Comparison of ENCODE assay signal across 10 mouse cellular contexts in genomic region chr7:48876526-48876925, GRCm38 (mm10). TPM values are rescaled to one million over a fixed set of nuclear protein-coding genes. Genes with fewer than 3 reads are reported as not detected.
DNase-seq lines count a peak whose midpoint lies in the region; ATAC-seq and TF ChIP-seq lines count a peak whose summit lies in the region.
"Had no signal": no experiment of that assay in that cellular context is flagged by ENCODE, and none has a peak within 500 bp of the region (broad histone marks: within the 10 kb centered on the region; RNA-seq: fewer than 3 reads in every experiment).

No protein-coding gene starts in this region.

- no peak for TF ChIP-seq POLR2A in testis, adult 2 months (IDR thresholded peaks at IDR 0.05; ENCODE audit: control insufficient read depth, low read depth, low read length)

- ATAC-seq in forebrain, postnatal 0 days = no peak
- no peak for ATAC-seq in forebrain, embryonic 12.5 days (ENCODE audit: low FRiP score)
- ATAC-seq in intestine, postnatal 0 days = no peak
- ATAC-seq in liver, postnatal 0 days = no peak

- no peaks in the 10 kb centered on the region for H3K36me3 ChIP-seq in forebrain, postnatal 0 days (ENCODE audit: insufficient read depth)
- H3K36me3 ChIP-seq in forebrain, embryonic 12.5 days (replicated peaks) = peaks cover 67% of the 10 kb centered on the region
- no peaks in the 10 kb centered on the region; the same call in 1 of the 2 replicates for H3K36me3 ChIP-seq in testis, adult 2 months (ENCODE audit: control insufficient read depth, insufficient read depth, low read length)
- peaks cover 45% of the 10 kb centered on the region for H3K36me3 ChIP-seq in intestine, postnatal 0 days (ENCODE audit: control insufficient read depth, insufficient read depth)
- H3K36me3 ChIP-seq in liver, postnatal 0 days (replicated peaks; ENCODE audit: insufficient read depth, low read length) = peaks cover 68% of the 10 kb centered on the region
- H3K36me3 ChIP-seq in splenic B cell, adult 2 months (ENCODE audit: control insufficient read depth, insufficient read depth, low read length, poor library complexity, severe bottlenecking) = no peaks in the 10 kb centered on the region

- H3K27me3 ChIP-seq in forebrain, postnatal 0 days (ENCODE audit: insufficient read depth, low read length) = no peaks in the 10 kb centered on the region; the same call in 1 of the 2 replicates
- no peaks in the 10 kb centered on the region for H3K27me3 ChIP-seq in forebrain, embryonic 12.5 days
- no peaks in the 10 kb centered on the region for H3K27me3 ChIP-seq in testis, adult 2 months (ENCODE audit: control insufficient read depth, insufficient read depth, low read length)
- H3K27me3 ChIP-seq in intestine, postnatal 0 days (replicated peaks; ENCODE audit: control insufficient read depth, insufficient read depth, low read length) = no peaks in the 10 kb centered on the region
- H3K27me3 ChIP-seq in liver, postnatal 0 days (ENCODE audit: insufficient read depth, low read length) = no peaks in the 10 kb centered on the region
- no peaks in the 10 kb centered on the region for H3K27me3 ChIP-seq in splenic B cell, adult 2 months (ENCODE audit: control insufficient read depth, insufficient read depth, low read length, poor library complexity, severe bottlenecking)
- H3K27me3 ChIP-seq: stomach, embryonic 15.5 days had no signal

- no peak for TF ChIP-seq EP300 in liver, postnatal 0 days (IDR thresholded peaks at IDR 0.05; ENCODE audit: low read depth)

- H3K27ac ChIP-seq in forebrain, postnatal 0 days (ENCODE audit: low read depth, low read length) = no peak overlapping the region
- H3K27ac ChIP-seq in forebrain, embryonic 12.5 days = no peak overlapping the region
- H3K27ac ChIP-seq in testis, adult 2 months (ENCODE audit: control insufficient read depth, insufficient read depth, low read depth, low read length) = no peak overlapping the region
- 0 out of 2 replicates have a peak overlapping the region, but pooled peaks have one; percentile 47 for H3K27ac ChIP-seq in intestine, postnatal 0 days (ENCODE audit: low read depth, low read length)
- no peak overlapping the region for H3K27ac ChIP-seq in liver, postnatal 0 days (ENCODE audit: low read depth)
- H3K27ac ChIP-seq: stomach, embryonic 15.5 days had no signal

- WGBS in forebrain, postnatal 0 days = 70% methylated on average over 4 of the region's 4 CpGs
- 76% methylated on average over 4 of the region's 4 CpGs for WGBS in forebrain, embryonic 12.5 days
- WGBS in intestine, postnatal 0 days = 56% methylated on average over 4 of the region's 4 CpGs
- 72% methylated on average over 4 of the region's 4 CpGs for WGBS in liver, postnatal 0 days (ENCODE audit: insufficient replicate concordance)

- H3K4me3 ChIP-seq in forebrain, postnatal 0 days (ENCODE audit: low read depth, low read length) = no peak overlapping the region
- no peak overlapping the region for H3K4me3 ChIP-seq in forebrain, embryonic 12.5 days (replicated peaks)
- H3K4me3 ChIP-seq in testis, adult 2 months (ENCODE audit: control insufficient read depth, low read depth, low read length) = no peak overlapping the region
- no peak overlapping the region for H3K4me3 ChIP-seq in intestine, postnatal 0 days (ENCODE audit: low read depth, low read length)
- H3K4me3 ChIP-seq in liver, postnatal 0 days (ENCODE audit: low read depth, low read length) = no peak overlapping the region
- H3K4me3 ChIP-seq: stomach, embryonic 15.5 days had no signal

- no peak overlapping the region for H3K9ac ChIP-seq in forebrain, postnatal 0 days
- H3K9ac ChIP-seq in forebrain, embryonic 12.5 days = no peak overlapping the region
- H3K9ac ChIP-seq in intestine, postnatal 0 days (ENCODE audit: low read depth, low read length) = no peak overlapping the region
- no peak overlapping the region for H3K9ac ChIP-seq in liver, postnatal 0 days (replicated peaks)
- H3K9ac ChIP-seq: stomach, embryonic 15.5 days had no signal

- no peaks in the 10 kb centered on the region for H3K4me1 ChIP-seq in forebrain, postnatal 0 days (ENCODE audit: insufficient read depth)
- H3K4me1 ChIP-seq in forebrain, embryonic 12.5 days = peaks cover 11% of the 10 kb centered on the region
- H3K4me1 ChIP-seq in testis, adult 2 months (ENCODE audit: control insufficient read depth, insufficient read depth, low read length) = peaks cover 5% of the 10 kb centered on the region
- H3K4me1 ChIP-seq in intestine, postnatal 0 days (replicated peaks; ENCODE audit: control insufficient read depth, insufficient read depth, low read length) = peaks cover 11% of the 10 kb centered on the region
- H3K4me1 ChIP-seq in liver, postnatal 0 days (ENCODE audit: insufficient read depth) = peaks cover 11% of the 10 kb centered on the region

- TF ChIP-seq CTCF in forebrain, postnatal 0 days (IDR thresholded peaks at IDR 0.05; ENCODE audit: low read depth) = peak; percentile 80
- 0 out of 2 replicates have a peak, but pooled peaks have one; percentile 12 for TF ChIP-seq CTCF in testis, adult 2 months (IDR thresholded peaks at IDR 0.05; ENCODE audit: control insufficient read depth, insufficient read depth, insufficient replicate concordance, low read depth, low read length)
- TF ChIP-seq CTCF in intestine, postnatal 0 days (IDR thresholded peaks at IDR 0.05; ENCODE audit: low read depth) = peak; percentile 79
- TF ChIP-seq CTCF in liver, postnatal 0 days (IDR thresholded peaks at IDR 0.05; ENCODE audit: low read depth) = peak; percentile 86

- H3K9me3 ChIP-seq in forebrain, postnatal 0 days (ENCODE audit: low read length) = no peaks in the 10 kb centered on the region
- H3K9me3 ChIP-seq in forebrain, embryonic 12.5 days = no peaks in the 10 kb centered on the region
- H3K9me3 ChIP-seq in intestine, postnatal 0 days (ENCODE audit: control insufficient read depth) = no peaks in the 10 kb centered on the region
- no peaks in the 10 kb centered on the region for H3K9me3 ChIP-seq in liver, postnatal 0 days (ENCODE audit: low read length)
- H3K9me3 ChIP-seq: stomach, embryonic 15.5 days had no signal

- no peak overlapping the region for H3K4me2 ChIP-seq in forebrain, postnatal 0 days (ENCODE audit: low read depth)
- H3K4me2 ChIP-seq in forebrain, embryonic 12.5 days = no peak overlapping the region
- H3K4me2 ChIP-seq in intestine, postnatal 0 days (replicated peaks; ENCODE audit: low read depth) = no peak overlapping the region
- no peak overlapping the region for H3K4me2 ChIP-seq in liver, postnatal 0 days (ENCODE audit: low read depth, low read length)
- H3K4me2 ChIP-seq: stomach, embryonic 15.5 days had no signal

- peak; percentile 74 for DNase-seq in forebrain, postnatal 0 days
- no peak for DNase-seq in testis, postnatal 14 days (ENCODE audit: low spot score)
- DNase-seq in cerebellum, adult 9-11 months = peak; percentile 46
- DNase-seq in liver, postnatal 0 days = peak; percentile 58
- DNase-seq in splenic B cell, adult 2 months (ENCODE audit: low read depth, low spot score) = peak; percentile 72

RNA-seq across cellular contexts. Expression of gene E2f8, which starts 4.9 kb away (rescaled TPM):
- total RNA-seq in forebrain, postnatal 0 days (2014; rRNA removed) = 0.92 and 2.0 TPM in 2 replicates
- polyA plus RNA-seq in forebrain, postnatal 0 days (2015; fragmentation: Nextera tagmentation; extraction: Ambion mirVana) = 1.0 and 1.1 TPM in 2 replicates
- 19.1 and 20.9 TPM in 2 replicates for polyA plus RNA-seq in forebrain, embryonic 12.5 days (2016; fragmentation: Nextera tagmentation; extraction: Ambion mirVana)
- 6.5 and 6.7 TPM in 2 replicates for polyA plus RNA-seq in testis, adult 2 months (2012; rRNA removed)
- polyA plus RNA-seq in intestine, postnatal 0 days (2015; fragmentation: Nextera tagmentation; extraction: Ambion mirVana) = 15.7 and 18.1 TPM in 2 replicates
- polyA plus RNA-seq in liver, postnatal 0 days (2015; fragmentation: Nextera tagmentation; extraction: Ambion mirVana) = 12.8 and 13.0 TPM in 2 replicates

RNA-seq across cellular contexts. Expression of gene Csrp3, which starts 28.7 kb away (rescaled TPM):
- total RNA-seq in forebrain, postnatal 0 days (2014; rRNA removed) = 1.2 TPM in 1 of 2 replicates, not detected in the other
- not detected in 2 replicates for polyA plus RNA-seq in forebrain, postnatal 0 days (2015; fragmentation: Nextera tagmentation; extraction: Ambion mirVana)
- 0.37 and 0.38 TPM in 2 replicates for polyA plus RNA-seq in forebrain, embryonic 12.5 days (2016; fragmentation: Nextera tagmentation; extraction: Ambion mirVana)
- polyA plus RNA-seq in testis, adult 2 months (2012; rRNA removed) = 0.20 TPM in 1 of 2 replicates, not detected in the other
- polyA plus RNA-seq in intestine, postnatal 0 days (2015; fragmentation: Nextera tagmentation; extraction: Ambion mirVana) = 5.0 and 5.8 TPM in 2 replicates
- 0.85 and 2.5 TPM in 2 replicates for polyA plus RNA-seq in liver, postnatal 0 days (2015; fragmentation: Nextera tagmentation; extraction: Ambion mirVana)
- total RNA-seq: left cerebral cortex, postnatal 36 days had no signal

RNA-seq across cellular contexts. Expression of gene Nav2, which starts 32.0 kb away (rescaled TPM):
- total RNA-seq in forebrain, postnatal 0 days (2014; rRNA removed) = 44.0 and 46.9 TPM in 2 replicates
- polyA plus RNA-seq in forebrain, postnatal 0 days (2015; fragmentation: Nextera tagmentation; extraction: Ambion mirVana) = 8.5 and 16.3 TPM in 2 replicates
- polyA plus RNA-seq in forebrain, embryonic 12.5 days (2016; fragmentation: Nextera tagmentation; extraction: Ambion mirVana) = 8.1 and 10.9 TPM in 2 replicates
- polyA plus RNA-seq in testis, adult 2 months (2012; rRNA removed) = 19.8 and 20.8 TPM in 2 replicates
- polyA plus RNA-seq in intestine, postnatal 0 days (2015; fragmentation: Nextera tagmentation; extraction: Ambion mirVana) = 5.8 and 8.4 TPM in 2 replicates
- 2.7 and 3.3 TPM in 2 replicates for polyA plus RNA-seq in liver, postnatal 0 days (2015; fragmentation: Nextera tagmentation; extraction: Ambion mirVana)

Comparison
In these comparisons a context has a peak if more than half of its experiments do, and no peak if none do; other contexts are left out.
1. CTCF ChIP-seq: peak in every context shown above with its lines; median percentile 86 in liver, postnatal 0 days; 80 in forebrain, postnatal 0 days; 79 in intestine, postnatal 0 days; 12 in testis, adult 2 months.